Mouse (Mus musculus) embryonic facial prominence, embryonic 15.5 days (tissue): ENCODE measurements around the gene Zscan12. TPM values are rescaled to one million over a fixed set of nuclear protein-coding genes. Genes with fewer than 3 reads are reported as not detected.

Experiments
- microRNA-seq: library from miRNA; unstranded; fragments of <30 nt; microRNA quantifications from one replicate; pipeline ENCODE4, GENCODE M21; 2016; ENCODE audit warnings: borderline number of aligned reads
- polyA plus RNA-seq: library from polyadenylated mRNA; unstranded; fragments of >200 nt; fragmentation: Nextera tagmentation; extraction: Ambion mirVana; gene quantifications from 2 replicates; pipeline ENCODE4 v1.2.1, GENCODE M21; 2015

Zscan12 gene
- polyA plus RNA-seq, 1 experiment from 2014 or later: 10.9 TPM

Small RNA genes within 50 kb of the gene (microRNA-seq; reads per million reads assigned to microRNA genes)
- gene Mir6942: not detected

Other genes with a start within 250 kb of the Zscan12 start
- gene Olfr263, start 233.2 kb upstream of the Zscan12 start, polyA plus RNA-seq: not detected in 2 replicates
- gene Olfr1368, start 217.0 kb upstream of the Zscan12 start, polyA plus RNA-seq: not detected in 2 replicates
- 122 and 125 TPM in 2 replicates for gene Trim27, start 183.4 kb upstream of the Zscan12 start, polyA plus RNA-seq
- not detected in 2 replicates for gene Gpx5, start 70.1 kb upstream of the Zscan12 start, polyA plus RNA-seq
- not detected in 2 replicates for gene Gpx6, start 50.7 kb upstream of the Zscan12 start, polyA plus RNA-seq
- gene Olfr1367, start 15.9 kb upstream of the Zscan12 start, polyA plus RNA-seq: not detected in 2 replicates
- 83.5 and 86.6 TPM in 2 replicates for gene Zkscan3, start 39.9 kb downstream of the Zscan12 start, polyA plus RNA-seq
- gene Pgbd1, start 78.2 kb downstream of the Zscan12 start, polyA plus RNA-seq: 3.0 and 3.4 TPM in 2 replicates
- 27.5 and 33.6 TPM in 2 replicates for gene Zscan26, start 90.9 kb downstream of the Zscan12 start, polyA plus RNA-seq
- gene Nkapl, start 105.7 kb downstream of the Zscan12 start, polyA plus RNA-seq: 2.1 and 2.3 TPM in 2 replicates
- 3.7 and 4.3 TPM in 2 replicates for gene Zkscan4, start 116.1 kb downstream of the Zscan12 start, polyA plus RNA-seq
- gene Gm10065, start 116.6 kb downstream of the Zscan12 start, polyA plus RNA-seq: 1.8 TPM in 1 of 2 replicates, not detected in the other
- gene AK157302, start 132.4 kb downstream of the Zscan12 start, polyA plus RNA-seq: 0.37 and 1.6 TPM in 2 replicates
- 5.6 and 18.4 TPM in 2 replicates for gene Gm11273, start 138.6 kb downstream of the Zscan12 start, polyA plus RNA-seq
- gene Zkscan8, start 168.3 kb downstream of the Zscan12 start, polyA plus RNA-seq: 5.6 and 6.6 TPM in 2 replicates
- gene Olfr1366, start 180.0 kb downstream of the Zscan12 start, polyA plus RNA-seq: 0.17 and 0.22 TPM in 2 replicates
- gene Olfr1535, start 197.1 kb downstream of the Zscan12 start, polyA plus RNA-seq: 0.07 and 0.19 TPM in 2 replicates
- 0.11 TPM in 1 of 2 replicates, not detected in the other for gene Olfr1364, start 218.9 kb downstream of the Zscan12 start, polyA plus RNA-seq